Mouse (Mus musculus): ENCODE results near the gene Cebpa. TPM values are rescaled to one million over a fixed set of nuclear protein-coding genes. Genes with fewer than 3 reads are reported as not detected.

Gene Cebpa
- polyA plus RNA-seq, 1 experiment from 2014 or later, result 0.74 TPM

GRCm38 (mm10) chr7:35122401-35123320 lies 3.6 kb downstream of the Cebpa start:
- Histone ChIP-seq H3K9ac (no peak overlapping the region), H3K4me1 (peaks cover 25% of the 10 kb centered on the region), H3K4me2 (replicated peaks) (no peak overlapping the region), H3K9me3 (no peaks in the 10 kb centered on the region), H3K27ac (no peak overlapping the region), H3K27me3 (replicated peaks) (peaks cover 58% of the 10 kb centered on the region), H3K4me3 (no peak overlapping the region), H3K36me3 (no peaks in the 10 kb centered on the region)
- no peak for ATAC-seq (ENCODE audit: low FRiP score, low read depth)
- WGBS, result 64% methylated on average over 10 of the region's 10 CpGs

- Histone ChIP-seq H3K4me3 (no peak overlapping the region), H3K4me1 (peaks cover 18% of the 10 kb centered on the region), H3K9ac (no peak overlapping the region), H3K4me2 (replicated peaks) (no peak overlapping the region), H3K36me3 (no peaks in the 10 kb centered on the region), H3K27ac (no peak overlapping the region), H3K9me3 (no peaks in the 10 kb centered on the region), H3K27me3 (replicated peaks) (peaks cover 54% of the 10 kb centered on the region)
- no peak for ATAC-seq (ENCODE audit: low FRiP score, low read depth)
- WGBS, result 38% methylated on average over 10 of the region's 10 CpGs
Measured at GRCm38 (mm10) chr7:35123431-35123953, 4.4 kb downstream of the Cebpa start.

DNA sequence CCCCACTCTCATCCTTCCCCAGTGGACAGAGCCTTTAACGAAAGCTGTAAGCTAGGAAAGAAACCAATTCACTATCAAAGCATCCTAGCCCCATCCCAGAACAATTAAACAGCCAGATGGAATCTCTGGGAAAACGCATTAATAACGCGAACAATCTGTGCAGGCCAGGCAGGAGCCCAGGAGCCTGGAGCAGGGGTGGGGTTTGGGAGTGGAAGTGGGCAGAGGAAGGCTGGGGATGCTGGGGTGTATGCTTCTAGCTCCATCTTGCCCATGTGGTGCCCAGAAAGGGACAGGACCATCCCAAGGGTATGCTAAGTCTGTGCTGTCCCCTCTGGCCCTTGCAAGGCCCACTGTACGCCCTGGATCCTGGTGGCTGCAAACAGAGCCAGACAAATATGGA lies 5.1 kb downstream of the Cebpa start:
- no peak overlapping the region for H3K4me3 ChIP-seq
- no peak overlapping the region for H3K9ac ChIP-seq
- no peaks in the 10 kb centered on the region for H3K36me3 ChIP-seq
- H3K4me1 ChIP-seq, result peaks cover 13% of the 10 kb centered on the region
- H3K27me3 ChIP-seq (replicated peaks), result peaks cover 57% of the 10 kb centered on the region
- H3K9me3 ChIP-seq, result no peaks in the 10 kb centered on the region
- WGBS, result 58% methylated on average over 5 of the region's 5 CpGs
- no peak for ATAC-seq (ENCODE audit: low FRiP score, low read depth)
- H3K27ac ChIP-seq, result no peak overlapping the region
- no peak overlapping the region for H3K4me2 ChIP-seq (replicated peaks)

DNA sequence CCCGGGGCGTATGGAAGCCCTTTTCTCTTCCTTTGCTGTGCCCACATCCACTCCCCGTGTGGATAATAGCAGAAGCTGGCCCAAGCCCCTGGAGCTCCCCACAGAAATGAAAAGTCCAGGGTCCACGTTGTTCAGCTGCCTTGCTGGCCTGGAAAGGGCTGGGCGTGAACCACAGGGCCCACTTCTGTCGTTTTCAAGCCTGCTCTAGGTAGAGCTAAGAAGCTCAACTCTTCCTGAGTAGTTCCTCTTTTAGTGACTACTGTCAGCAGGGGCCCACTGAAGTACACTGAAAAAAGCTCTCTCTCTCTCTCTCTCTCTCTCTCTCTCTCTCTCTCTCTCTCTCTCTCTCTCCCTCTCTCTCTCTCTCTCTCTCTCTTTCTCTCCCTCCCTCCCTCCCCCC lies 5.7 kb downstream of the Cebpa start:
- no peaks in the 10 kb centered on the region for H3K36me3 ChIP-seq
- no peak overlapping the region for H3K4me3 ChIP-seq
- 68% methylated on average over 6 of the region's 6 CpGs for WGBS
- no peak for ATAC-seq (ENCODE audit: low FRiP score, low read depth)
- H3K4me2 ChIP-seq (replicated peaks), result no peak overlapping the region
- H3K27me3 ChIP-seq (replicated peaks), result peaks cover 54% of the 10 kb centered on the region
- no peak overlapping the region for H3K9ac ChIP-seq
- H3K4me1 ChIP-seq, result peaks cover 7% of the 10 kb centered on the region
- no peak overlapping the region for H3K27ac ChIP-seq
- H3K9me3 ChIP-seq, result no peaks in the 10 kb centered on the region

DNA sequence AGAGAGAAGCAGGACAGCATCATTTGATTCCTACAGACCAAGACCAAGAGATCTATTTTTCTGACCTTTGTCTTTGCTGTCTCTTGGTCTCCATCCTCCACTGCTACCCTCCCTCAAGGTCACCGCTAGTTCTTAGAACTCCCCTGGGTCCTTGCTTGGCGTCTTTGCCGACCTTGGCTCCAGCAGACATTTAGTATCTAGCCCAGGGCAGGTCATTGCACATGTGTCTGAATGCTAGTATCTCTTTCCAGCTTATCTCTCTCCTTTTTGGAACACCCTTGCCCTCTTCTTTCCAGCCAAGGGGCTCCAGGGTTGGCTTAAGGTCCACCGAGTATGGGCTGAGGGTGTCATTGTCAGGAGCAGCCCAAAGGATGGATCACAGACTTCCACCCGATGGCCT lies 6.9 kb downstream of the Cebpa start:
- H3K4me3 ChIP-seq, result no peak overlapping the region
- peaks cover 41% of the 10 kb centered on the region for H3K27me3 ChIP-seq (replicated peaks)
- ATAC-seq (ENCODE audit: low FRiP score, low read depth), result no peak
- no peak overlapping the region for H3K27ac ChIP-seq
- 83% methylated on average over 5 of the region's 5 CpGs for WGBS
- no peak overlapping the region for H3K9ac ChIP-seq
- H3K9me3 ChIP-seq, result no peaks in the 10 kb centered on the region
- no peaks in the 10 kb centered on the region for H3K36me3 ChIP-seq
- no peak overlapping the region for H3K4me2 ChIP-seq (replicated peaks)
- peaks cover 4% of the 10 kb centered on the region; the same call in 1 of the 2 replicates for H3K4me1 ChIP-seq

GRCm38 (mm10) chr7:35127001-35127400 lies 7.9 kb downstream of the Cebpa start:
- no peak overlapping the region for H3K9ac ChIP-seq
- no peak overlapping the region for H3K27ac ChIP-seq
- ATAC-seq (ENCODE audit: low FRiP score, low read depth), result no peak
- H3K4me3 ChIP-seq, result no peak overlapping the region
- 64% methylated on average over 10 of the region's 10 CpGs for WGBS
- H3K4me1 ChIP-seq, result peaks cover 4% of the 10 kb centered on the region; the same call in 1 of the 2 replicates
- H3K9me3 ChIP-seq, result no peaks in the 10 kb centered on the region
- peaks cover 31% of the 10 kb centered on the region for H3K27me3 ChIP-seq (replicated peaks)
- no peaks in the 10 kb centered on the region for H3K36me3 ChIP-seq
- no peak overlapping the region for H3K4me2 ChIP-seq (replicated peaks)

DNA sequence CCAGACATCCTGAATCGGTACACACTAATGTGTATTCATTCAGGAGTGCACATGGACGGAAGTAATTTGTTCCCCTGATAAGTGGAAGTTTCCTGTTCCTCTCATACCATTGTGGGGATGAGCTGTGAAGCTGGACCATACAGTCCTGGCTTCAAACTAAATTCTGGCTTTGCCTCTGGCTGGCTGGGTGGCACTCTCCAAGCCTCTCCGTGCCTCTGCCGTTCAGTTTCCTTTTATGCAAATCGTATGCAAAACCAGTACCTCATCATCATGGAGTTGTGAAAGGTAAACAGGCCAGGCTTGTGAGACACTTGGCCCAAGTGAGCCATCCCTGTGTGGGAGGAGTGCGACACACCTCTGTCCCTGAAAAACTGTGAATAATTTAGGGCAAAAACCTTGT lies 8.6 kb downstream of the Cebpa start:
- Histone ChIP-seq H3K27ac (no peak overlapping the region), H3K4me1 (peaks cover 4% of the 10 kb centered on the region; the same call in 1 of the 2 replicates), H3K36me3 (no peaks in the 10 kb centered on the region), H3K9ac (no peak overlapping the region), H3K4me2 (replicated peaks) (no peak overlapping the region), H3K9me3 (no peaks in the 10 kb centered on the region), H3K27me3 (replicated peaks) (peaks cover 24% of the 10 kb centered on the region), H3K4me3 (no peak overlapping the region)
- ATAC-seq (ENCODE audit: low FRiP score, low read depth), result no peak
- WGBS, result 49% methylated on average over 6 of the region's 6 CpGs

DNA sequence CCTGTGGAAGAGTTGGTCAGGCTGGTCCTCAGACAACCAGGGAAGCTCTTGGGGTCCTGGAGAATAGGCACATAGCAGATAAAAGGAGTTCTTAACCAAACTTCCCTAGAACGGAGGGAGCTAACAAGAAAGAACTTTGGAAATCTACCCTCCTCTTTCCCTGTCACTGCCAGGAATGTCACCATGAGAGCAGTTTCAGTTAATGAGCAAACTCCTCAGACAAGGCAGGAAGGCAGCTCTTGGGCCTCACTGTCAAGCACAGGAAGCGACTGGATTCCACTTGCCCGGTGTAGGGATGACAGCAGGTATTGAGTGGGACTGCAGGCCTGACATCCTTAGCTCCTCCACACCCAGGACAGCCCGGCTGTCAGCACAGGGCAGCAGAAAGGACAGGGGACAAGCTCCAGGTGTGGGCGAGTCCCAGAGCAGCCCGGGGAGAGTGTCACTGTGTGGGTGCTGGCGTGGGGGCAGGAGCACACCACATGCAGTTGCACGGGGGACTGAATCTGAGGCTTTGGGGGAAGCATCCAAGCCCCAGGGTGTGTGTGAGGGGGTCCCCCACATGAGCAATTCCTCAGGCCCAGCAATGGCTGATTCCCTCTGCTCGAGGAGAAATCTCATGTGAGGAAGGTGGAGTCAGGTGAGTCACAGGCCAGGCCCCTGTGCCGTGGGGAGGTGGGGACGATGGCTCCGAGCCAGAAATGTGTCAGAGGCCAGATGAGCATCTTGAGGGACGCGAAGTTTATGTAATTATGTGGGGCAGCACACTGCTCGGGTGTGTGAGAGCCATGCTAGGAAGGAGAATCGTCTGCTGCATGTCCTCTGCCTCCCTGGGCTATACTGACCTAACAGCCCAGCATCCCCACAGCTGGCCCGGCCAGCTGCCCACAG lies 9.8 kb downstream of the Cebpa start:
- no peak overlapping the region for H3K9ac ChIP-seq
- peaks cover 14% of the 10 kb centered on the region for H3K27me3 ChIP-seq (replicated peaks)
- no peaks in the 10 kb centered on the region for H3K9me3 ChIP-seq
- peaks cover 4% of the 10 kb centered on the region; the same call in 1 of the 2 replicates for H3K4me1 ChIP-seq
- H3K36me3 ChIP-seq, result no peaks in the 10 kb centered on the region
- 75% methylated on average over 17 of the region's 17 CpGs for WGBS
- no peak for ATAC-seq (ENCODE audit: low FRiP score, low read depth)
- H3K4me2 ChIP-seq (replicated peaks), result no peak overlapping the region
- no peak overlapping the region for H3K27ac ChIP-seq
- H3K4me3 ChIP-seq, result no peak overlapping the region

DNA sequence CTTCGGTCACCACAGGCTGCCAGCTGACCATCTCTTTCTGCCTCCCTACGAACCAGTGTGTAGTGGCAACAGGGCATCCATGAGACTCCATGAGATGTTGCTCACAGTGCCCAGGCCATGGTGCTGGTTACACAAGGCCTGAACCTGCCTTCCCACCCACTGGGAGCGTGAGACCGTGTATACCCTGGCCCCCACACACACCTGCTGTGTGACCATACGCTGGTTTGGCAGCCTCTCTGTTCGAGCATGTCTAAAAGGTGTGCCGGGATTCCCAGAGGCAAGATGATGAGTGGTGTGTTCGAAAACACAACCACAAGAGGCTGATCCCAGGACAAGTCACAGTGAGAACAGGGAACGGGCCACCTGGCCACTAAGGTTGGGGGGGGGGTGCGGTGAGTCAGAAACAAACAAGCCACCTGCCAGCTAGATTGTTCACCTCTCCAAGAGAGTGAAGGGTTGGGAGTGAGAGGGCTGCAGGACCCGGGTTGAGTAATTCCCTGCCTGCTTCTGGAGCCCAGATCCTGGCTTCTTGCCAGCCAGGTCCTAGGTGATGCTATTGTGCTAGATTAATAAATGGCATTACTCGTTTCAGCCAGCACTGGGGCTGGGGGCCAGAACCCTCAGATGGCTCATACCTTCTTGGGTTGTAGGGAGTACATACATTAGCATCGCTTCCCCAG lies 11.1 kb downstream of the Cebpa start:
- no peak overlapping the region for H3K27ac ChIP-seq
- H3K4me1 ChIP-seq, result no peaks in the 10 kb centered on the region
- no peaks in the 10 kb centered on the region for H3K36me3 ChIP-seq
- H3K9ac ChIP-seq, result no peak overlapping the region
- no peaks in the 10 kb centered on the region for H3K9me3 ChIP-seq
- no peak for ATAC-seq (ENCODE audit: low FRiP score, low read depth)
- H3K27me3 ChIP-seq (replicated peaks), result peaks cover 14% of the 10 kb centered on the region
- H3K4me3 ChIP-seq, result no peak overlapping the region
- 87% methylated on average over 13 of the region's 13 CpGs for WGBS
- H3K4me2 ChIP-seq (replicated peaks), result no peak overlapping the region

- no peaks in the 10 kb centered on the region for H3K36me3 ChIP-seq
- H3K9me3 ChIP-seq, result no peaks in the 10 kb centered on the region
- no peak for ATAC-seq (ENCODE audit: low FRiP score, low read depth)
- no peak overlapping the region for H3K27ac ChIP-seq
- H3K4me2 ChIP-seq (replicated peaks), result no peak overlapping the region
- H3K27me3 ChIP-seq (replicated peaks), result peaks cover 14% of the 10 kb centered on the region
- H3K9ac ChIP-seq, result no peak overlapping the region
- H3K4me3 ChIP-seq, result no peak overlapping the region
- H3K4me1 ChIP-seq, result no peaks in the 10 kb centered on the region
- 92% methylated on average over 5 of the region's 5 CpGs for WGBS
Measured at GRCm38 (mm10) chr7:35130888-35131287, 11.8 kb downstream of the Cebpa start.

DNA sequence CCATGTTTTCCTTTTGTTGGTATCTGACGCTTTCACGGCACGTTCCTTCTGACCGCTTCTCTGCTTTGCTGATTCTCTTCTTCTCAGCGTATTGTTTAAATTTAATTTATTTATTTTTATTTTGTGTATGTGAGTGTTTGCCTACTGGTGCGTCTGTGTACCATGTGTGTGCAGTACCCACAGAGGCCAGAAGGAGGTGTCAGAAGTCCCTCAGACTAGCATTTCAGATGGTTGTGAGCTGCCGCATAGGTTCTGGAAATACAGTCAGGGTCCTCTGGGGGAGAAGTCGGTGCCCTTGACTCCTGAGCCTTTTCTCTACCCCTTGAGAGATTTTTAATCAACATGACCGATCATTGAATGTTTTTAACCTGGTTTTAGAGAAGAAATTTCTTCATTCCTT lies 12.5 kb downstream of the Cebpa start:
- 95% methylated on average over 9 of the region's 9 CpGs for WGBS
- H3K27ac ChIP-seq, result no peak overlapping the region
- H3K27me3 ChIP-seq (replicated peaks), result peaks cover 14% of the 10 kb centered on the region
- no peaks in the 10 kb centered on the region for H3K9me3 ChIP-seq
- H3K36me3 ChIP-seq, result no peaks in the 10 kb centered on the region
- no peak for ATAC-seq (ENCODE audit: low FRiP score, low read depth)
- H3K4me3 ChIP-seq, result no peak overlapping the region
- H3K4me2 ChIP-seq (replicated peaks), result no peak overlapping the region
- H3K9ac ChIP-seq, result no peak overlapping the region
- H3K4me1 ChIP-seq, result no peaks in the 10 kb centered on the region

DNA sequence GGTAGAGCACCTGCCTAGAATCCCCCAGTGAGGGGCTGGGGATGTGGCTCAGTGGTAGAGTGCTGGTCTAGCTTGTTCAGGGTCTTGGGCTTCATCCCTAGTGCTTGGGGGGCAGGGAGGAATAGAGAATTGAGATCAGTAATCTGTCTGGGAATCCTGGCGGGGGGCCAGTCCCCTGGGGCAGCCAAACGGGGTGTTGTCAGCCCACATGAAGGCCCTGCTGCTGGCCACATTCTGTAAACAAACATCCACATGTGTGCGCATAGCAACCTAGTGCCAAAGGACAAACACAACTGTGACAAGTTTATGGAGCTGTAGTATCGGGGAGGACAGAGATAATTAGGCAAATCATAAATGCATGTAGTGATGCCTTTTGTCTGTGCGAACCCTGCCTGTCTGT lies 15.5 kb downstream of the Cebpa start:
- no peaks in the 10 kb centered on the region for H3K36me3 ChIP-seq
- WGBS, result 41% methylated on average over 5 of the region's 5 CpGs

More for the DNA sequence above, 15.5 kb downstream of the Cebpa start:
- Histone ChIP-seq H3K4me1 (no peaks in the 10 kb centered on the region), H3K9ac (no peak overlapping the region), H3K4me3 (no peak overlapping the region), H3K9me3 (no peaks in the 10 kb centered on the region), H3K27ac (no peak overlapping the region), H3K27me3 (replicated peaks) (no peaks in the 10 kb centered on the region), H3K4me2 (replicated peaks) (no peak overlapping the region)
- ATAC-seq (ENCODE audit: low FRiP score, low read depth), result no peak

All from neural tube, embryonic 12.5 days (tissue).